Mouse (Mus musculus): Measurements from ENCODE around the gene Nat10. TPM values are rescaled to one million over a fixed set of nuclear protein-coding genes. Genes with fewer than 3 reads are reported as not detected.

Gene Nat10
- total RNA-seq (2023), result 64.3 to 83.2 TPM (median 78.5 TPM) in 4 replicates

DNA sequence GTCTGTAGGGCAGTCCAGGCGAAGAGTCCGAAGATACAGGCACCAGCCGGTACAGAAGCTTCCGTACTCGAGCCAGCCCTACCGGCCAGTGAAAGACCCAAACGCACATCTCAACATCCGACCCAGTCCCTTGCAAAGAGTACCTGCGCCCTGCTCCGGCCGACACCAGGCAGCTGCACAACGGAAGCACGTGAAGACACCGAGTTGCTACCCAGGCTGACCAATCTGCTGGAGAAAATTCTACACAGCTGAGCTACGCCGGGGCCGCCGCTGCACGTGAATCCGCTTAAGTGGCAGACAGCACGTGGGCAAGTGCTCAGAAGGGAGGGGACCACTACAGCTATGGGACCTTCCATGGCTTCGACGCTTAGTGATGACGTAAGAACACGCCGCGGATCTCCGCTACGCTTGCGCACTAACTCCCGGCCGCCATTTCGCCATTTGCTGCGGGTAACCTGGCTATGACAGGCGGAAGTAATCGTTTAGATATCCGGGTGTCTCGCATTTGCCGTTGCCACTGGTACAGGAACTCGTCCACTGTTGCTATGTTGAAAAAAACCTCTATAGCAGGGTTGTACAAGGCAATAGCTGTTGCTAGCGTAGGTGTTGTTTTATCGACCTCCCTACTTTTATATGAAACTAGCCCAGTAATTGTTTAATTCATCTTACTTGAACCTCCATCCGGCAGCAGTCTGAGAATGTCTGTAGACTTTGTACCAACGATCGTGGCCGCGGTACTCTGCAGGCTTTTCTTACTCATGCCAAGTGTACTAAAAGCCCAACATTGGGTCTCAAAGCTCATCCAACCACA lies at the start of gene Nat10:
TSS of gene Nat10 (minus strand) at position 365 of the 811 bp plus-strand sequence.

DNA sequence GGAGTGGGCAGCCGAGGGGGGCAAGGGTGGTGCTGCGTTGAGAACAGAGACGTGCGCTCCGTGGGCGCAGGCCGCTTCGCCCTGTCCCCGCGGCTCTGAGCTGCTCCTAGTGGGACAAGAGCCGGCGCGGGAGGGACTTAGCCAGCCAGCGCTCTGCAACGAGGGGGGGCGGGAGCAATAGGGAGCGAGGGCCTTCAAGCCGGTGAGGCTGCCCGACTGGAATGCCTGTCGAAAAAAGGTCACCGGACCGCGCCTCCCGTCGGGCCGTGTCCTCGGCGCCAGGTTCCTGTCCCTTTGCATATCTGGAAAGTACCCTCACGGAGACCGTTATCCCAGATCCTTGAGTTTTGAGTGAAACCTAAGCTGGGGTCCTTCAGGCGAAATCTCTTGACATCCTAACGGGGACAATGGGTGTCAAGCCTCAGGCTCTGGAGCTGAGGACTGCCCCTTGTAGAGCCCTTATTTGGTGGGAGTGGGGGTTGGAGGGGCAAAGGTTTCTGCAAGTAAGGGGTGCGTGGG lies 36.5 kb upstream of the Nat10 start, which contains the start of gene Caprin1:
TSS of gene Caprin1 (minus strand) at position 159 of the 519 bp plus-strand sequence.

Other genes starting within 250 kb of the Nat10 start
- gene Abtb2, start 195.0 kb downstream of the Nat10 start, total RNA-seq (2023), result 8.1 to 9.3 TPM (median 8.7 TPM) in 4 replicates
- gene Caprin1, start 36.4 kb upstream of the Nat10 start, total RNA-seq (2023), result 362 to 377 TPM (median 373 TPM) in 4 replicates
- 217 to 220 TPM (median 219 TPM) in 4 replicates for gene Lmo2, start 196.7 kb upstream of the Nat10 start, total RNA-seq (2023)

Measured in B cell, adult 62 days (primary cell).